Mouse (Mus musculus): ENCODE results near the gene Ntn5. TPM values are rescaled to one million over a fixed set of nuclear protein-coding genes. Genes with fewer than 3 reads are reported as not detected.
"Not testable (repeated sequence)": the region's sequence is repeated elsewhere in the genome, so short reads cannot be mapped to it uniquely, and the experiment has no call there.

Gene Ntn5
- polyA plus RNA-seq, 1 experiment: 5.5 TPM

GRCm38 (mm10) chr7:45654424-45655047 is 29.3 kb upstream of the Ntn5 start:
- no peak for DNase-seq
- TF ChIP-seq POLR2A (IDR thresholded peaks at IDR 0.05; ENCODE audit: borderline replicate concordance, extremely low read depth, low read depth, low read length) (no peak), CTCF (IDR thresholded peaks at IDR 0.05; ENCODE audit: insufficient read depth, low read length) (no peak)
- H3K4me1 ChIP-seq (ENCODE audit: control insufficient read depth, insufficient read depth, low read length): no peaks in the 10 kb centered on the region
- H3K4me3 ChIP-seq (replicated peaks; ENCODE audit: extremely low read depth, low read depth, low read length): no peak overlapping the region
- WGBS: 30% methylated on average over 17 of the region's 17 CpGs

GRCm38 (mm10) chr7:45660746-45661478 is 22.9 kb upstream of the Ntn5 start:
- TF ChIP-seq POLR2A (IDR thresholded peaks at IDR 0.05; ENCODE audit: borderline replicate concordance, extremely low read depth, low read depth, low read length) (no peak), CTCF (IDR thresholded peaks at IDR 0.05; ENCODE audit: insufficient read depth, low read length) (no peak)
- no peaks in the 10 kb centered on the region for H3K4me1 ChIP-seq (ENCODE audit: control insufficient read depth, insufficient read depth, low read length)
- 70% methylated on average over 11 of the region's 11 CpGs for WGBS
- no peak for DNase-seq
- H3K4me3 ChIP-seq (replicated peaks; ENCODE audit: extremely low read depth, low read depth, low read length): no peak overlapping the region

- not testable (repeated sequence) for H3K4me1 ChIP-seq (ENCODE audit: control insufficient read depth, insufficient read depth, low read length); H3K4me3 ChIP-seq (replicated peaks; ENCODE audit: extremely low read depth, low read depth, low read length); DNase-seq
- 93% methylated on average over 6 of the region's 6 CpGs for WGBS
Measured at GRCm38 (mm10) chr7:45661702-45662101, 22.1 kb upstream of the Ntn5 start.

- WGBS: 39% methylated on average over 13 of the region's 13 CpGs
- TF ChIP-seq POLR2A (IDR thresholded peaks at IDR 0.05; ENCODE audit: borderline replicate concordance, extremely low read depth, low read depth, low read length) (no peak), CTCF (IDR thresholded peaks at IDR 0.05; ENCODE audit: insufficient read depth, low read length) (no peak)
- Histone ChIP-seq H3K4me3 (replicated peaks; ENCODE audit: extremely low read depth, low read depth, low read length) (no peak overlapping the region), H3K4me1 (ENCODE audit: control insufficient read depth, insufficient read depth, low read length) (no peaks in the 10 kb centered on the region)
- no peak for DNase-seq
Measured at GRCm38 (mm10) chr7:45665303-45666138, 18.3 kb upstream of the Ntn5 start.

GRCm38 (mm10) chr7:45666161-45666560 is 17.7 kb upstream of the Ntn5 start, which contains the start of gene Fut2:
Gene Fut2 (minus strand): TSS chr7:45666394.
- no peak for TF ChIP-seq POLR2A (IDR thresholded peaks at IDR 0.05; ENCODE audit: borderline replicate concordance, extremely low read depth, low read depth, low read length)
- no peak for DNase-seq
- H3K4me1 ChIP-seq (ENCODE audit: control insufficient read depth, insufficient read depth, low read length): no peaks in the 10 kb centered on the region
- WGBS: 69% methylated on average over 7 of the region's 7 CpGs
- H3K4me3 ChIP-seq (replicated peaks; ENCODE audit: extremely low read depth, low read depth, low read length): no peak within 1 kb of the TSS

GRCm38 (mm10) chr7:45667761-45668160 is 16.1 kb upstream of the Ntn5 start:
- 68% methylated on average over 14 of the region's 14 CpGs for WGBS
- Histone ChIP-seq H3K4me1 (ENCODE audit: control insufficient read depth, insufficient read depth, low read length) (no peaks in the 10 kb centered on the region), H3K4me3 (replicated peaks; ENCODE audit: extremely low read depth, low read depth, low read length) (no peak overlapping the region)
- no peak for DNase-seq
- TF ChIP-seq POLR2A (IDR thresholded peaks at IDR 0.05; ENCODE audit: borderline replicate concordance, extremely low read depth, low read depth, low read length) (no peak), CTCF (IDR thresholded peaks at IDR 0.05; ENCODE audit: insufficient read depth, low read length) (no peak)

GRCm38 (mm10) chr7:45668921-45669320 is 14.9 kb upstream of the Ntn5 start:
- Histone ChIP-seq H3K4me1 (ENCODE audit: control insufficient read depth, insufficient read depth, low read length) (no peaks in the 10 kb centered on the region), H3K4me3 (replicated peaks; ENCODE audit: extremely low read depth, low read depth, low read length) (no peak overlapping the region)
- DNase-seq: no peak
- 95% methylated on average over 9 of the region's 9 CpGs for WGBS
- peak; percentile 12; the same call in 1 of the 2 replicates for TF ChIP-seq CTCF (IDR thresholded peaks at IDR 0.05; ENCODE audit: insufficient read depth, low read length)
- TF ChIP-seq POLR2A (IDR thresholded peaks at IDR 0.05; ENCODE audit: borderline replicate concordance, extremely low read depth, low read depth, low read length): no peak

GRCm38 (mm10) chr7:45677627-45678295 is 6.1 kb upstream of the Ntn5 start:
- WGBS: 66% methylated on average over 7 of the region's 7 CpGs
- Histone ChIP-seq H3K4me1 (ENCODE audit: control insufficient read depth, insufficient read depth, low read length) (peaks cover 24% of the 10 kb centered on the region), H3K4me3 (replicated peaks; ENCODE audit: extremely low read depth, low read depth, low read length) (no peak overlapping the region)
- DNase-seq: no peak
- TF ChIP-seq CTCF (IDR thresholded peaks at IDR 0.05; ENCODE audit: insufficient read depth, low read length) (no peak), POLR2A (IDR thresholded peaks at IDR 0.05; ENCODE audit: borderline replicate concordance, extremely low read depth, low read depth, low read length) (no peak)

GRCm38 (mm10) chr7:45678513-45678912 is 5.3 kb upstream of the Ntn5 start:
- no peak for DNase-seq
- no peak for TF ChIP-seq POLR2A (IDR thresholded peaks at IDR 0.05; ENCODE audit: borderline replicate concordance, extremely low read depth, low read depth, low read length)
- no peak for TF ChIP-seq CTCF (IDR thresholded peaks at IDR 0.05; ENCODE audit: insufficient read depth, low read length)
- Histone ChIP-seq H3K4me1 (ENCODE audit: control insufficient read depth, insufficient read depth, low read length) (peaks cover 24% of the 10 kb centered on the region), H3K4me3 (replicated peaks; ENCODE audit: extremely low read depth, low read depth, low read length) (no peak overlapping the region)
- WGBS: 94% methylated on average over 14 of the region's 14 CpGs
